Mouse (Mus musculus) right cerebral cortex, postnatal 36 days (tissue): ENCODE measurements at regions not wholly inside any gene's neighbourhood (a gene's known extent, or its start where the extent isn't known, plus 50 kb on each side); places are given as distances from the start of the nearest gene placed in this dataset.

ENCODE experiments used
- DNase-seq, 2 experiments: peaks; one replicate each; pipeline ENCODE4 v3.0.0; 2022; ENCODE audit warnings: low spot score in 2 of 2, mixed read lengths in 1 of 2

- DNase-seq, result no peak
Measured at GRCm38 (mm10) chr10:51970113-51970512, 52.2 kb upstream of the Vgll2 start.
